8 mouse cellular contexts compared by ENCODE assay signal in genomic region chr12:24928051-24928748, GRCm38 (mm10). TPM values are rescaled to one million over a fixed set of nuclear protein-coding genes. Genes with fewer than 3 reads are reported as not detected.
A peak's percentile ranks its signal among the peaks of the same experiment; 100 is the strongest.
DNase-seq lines count a peak whose midpoint lies in the region; ATAC-seq lines count a peak whose summit lies in the region.

No protein-coding gene starts in this region.

- H3K27ac ChIP-seq in hindbrain, embryonic 15.5 days (replicated peaks), result peak overlapping the region; percentile 66
- H3K27ac ChIP-seq in stomach, embryonic 16.5 days (ENCODE audit: low read length), result no peak overlapping the region

- peak; percentile 83 for DNase-seq in heart, adult 11 months
- DNase-seq in heart, adult 18-20 months, result no peak
- peak; percentile 71 to 79 for DNase-seq in cerebellum, postnatal 10 days
- DNase-seq in left cerebral cortex, postnatal 4 days, result peak; percentile 67

- H3K4me2 ChIP-seq in hindbrain, embryonic 15.5 days, result no peak overlapping the region
- H3K4me2 ChIP-seq in stomach, embryonic 16.5 days (ENCODE audit: low read depth, low read length), result no peak overlapping the region

- H3K9ac ChIP-seq in hindbrain, embryonic 15.5 days, result no peak overlapping the region
- no peak overlapping the region for H3K9ac ChIP-seq in stomach, embryonic 16.5 days (ENCODE audit: low read length)

- intact Hi-C loops in left cerebral cortex, postnatal 4 days (cut with DNase I), result no loop called here

- no peaks in the 10 kb centered on the region for H3K27me3 ChIP-seq in hindbrain, embryonic 15.5 days
- no peaks in the 10 kb centered on the region for H3K27me3 ChIP-seq in stomach, embryonic 16.5 days (ENCODE audit: control insufficient read depth, insufficient read depth, low read length)

- WGBS in hindbrain, embryonic 15.5 days, result 47% methylated on average over 18 of the region's 18 CpGs
- WGBS in stomach, embryonic 16.5 days, result 66% methylated on average over 18 of the region's 18 CpGs

- H3K4me1 ChIP-seq in hindbrain, embryonic 15.5 days (replicated peaks), result peaks cover 18% of the 10 kb centered on the region
- peaks cover 10% of the 10 kb centered on the region; the same call in 1 of the 2 replicates for H3K4me1 ChIP-seq in stomach, embryonic 16.5 days (ENCODE audit: control insufficient read depth, insufficient read depth, low read length)

- H3K9me3 ChIP-seq in hindbrain, embryonic 15.5 days, result no peaks in the 10 kb centered on the region
- no peaks in the 10 kb centered on the region for H3K9me3 ChIP-seq in stomach, embryonic 16.5 days (replicated peaks; ENCODE audit: control insufficient read depth, low read length)

- H3K4me3 ChIP-seq in hindbrain, embryonic 15.5 days, result no peak overlapping the region
- no peak overlapping the region for H3K4me3 ChIP-seq in stomach, embryonic 16.5 days (replicated peaks; ENCODE audit: low read length)

- peaks cover 7% of the 10 kb centered on the region for H3K36me3 ChIP-seq in hindbrain, embryonic 15.5 days
- no peaks in the 10 kb centered on the region for H3K36me3 ChIP-seq in stomach, embryonic 16.5 days (ENCODE audit: control insufficient read depth, insufficient read depth, low read length)

- ATAC-seq in hindbrain, embryonic 15.5 days (ENCODE audit: low FRiP score, low read depth), result peak; percentile 75; the same call in 1 of the 2 replicates
- peak; percentile 26; the same call in 1 of the 2 replicates for ATAC-seq in stomach, embryonic 16.5 days (ENCODE audit: insufficient read depth, low FRiP score)
- ATAC-seq in erythroblast, adult 5-6 weeks (replicated peaks; ENCODE audit: low FRiP score, poor library complexity, severe bottlenecking), result no peak
- no peak for ATAC-seq in megakaryocyte progenitor cell, adult 5-6 weeks (replicated peaks; ENCODE audit: poor library complexity)

RNA-seq across cellular contexts. Expression of gene Kidins220, which starts 46.5 kb away (rescaled TPM):
- 10 to 100 TPM; 63.4 to 67.4 TPM for total RNA-seq in heart, adult 18-20 months (2021)
- polyA plus RNA-seq in hindbrain, embryonic 15.5 days (2015; fragmentation: Nextera tagmentation; extraction: Ambion mirVana), result 127 and 140 TPM in 2 replicates
- total RNA-seq in left cerebral cortex, postnatal 4 days (2021), result 100 to 1,000 TPM; 426 to 438 TPM
- 30.1 and 32.7 TPM in 2 replicates for polyA plus RNA-seq in stomach, embryonic 16.5 days (2015; fragmentation: Nextera tagmentation; extraction: Ambion mirVana)
- total RNA-seq in erythroblast, adult 5-6 weeks (2015; ENCODE audit: low replicate concordance), result 11.5 and 19.0 TPM in 2 replicates
- total RNA-seq in erythroblast, adult 5-6 weeks (2017; ENCODE audit: low replicate concordance), result 16.4 and 19.4 TPM in 2 replicates
- 29.2 and 29.4 TPM in 2 replicates for total RNA-seq in megakaryocyte progenitor cell, adult 5-6 weeks (2015)
- 48.5 and 69.9 TPM in 2 replicates for total RNA-seq in megakaryocyte progenitor cell, adult 5-6 weeks (2017)

Comparison
In these comparisons a context has a peak if more than half of its experiments do, and no peak if none do; other contexts are left out.
1. DNase-seq: peak in heart, adult 11 months (single experiment), cerebellum, postnatal 10 days (2 of 2) and left cerebral cortex, postnatal 4 days (single experiment); none in heart, adult 18-20 months (0 of 2).
2. ATAC-seq: peak in hindbrain, embryonic 15.5 days (single experiment) and stomach, embryonic 16.5 days (single experiment); none in erythroblast, adult 5-6 weeks (single experiment) and megakaryocyte progenitor cell, adult 5-6 weeks (single experiment).
3. RNA of gene Kidins220, which starts 46.5 kb away (total RNA-seq): 426 to 438 TPM in left cerebral cortex, postnatal 4 days; 63.4 to 67.4 TPM in heart, adult 18-20 months, 29.2 to 69.9 TPM in megakaryocyte progenitor cell, adult 5-6 weeks and 11.5 to 19.4 TPM in erythroblast, adult 5-6 weeks; every median in the first group is over 4 times any median in the second.